15 mouse cellular contexts compared by ENCODE assay signal in the genomic region with DNA sequence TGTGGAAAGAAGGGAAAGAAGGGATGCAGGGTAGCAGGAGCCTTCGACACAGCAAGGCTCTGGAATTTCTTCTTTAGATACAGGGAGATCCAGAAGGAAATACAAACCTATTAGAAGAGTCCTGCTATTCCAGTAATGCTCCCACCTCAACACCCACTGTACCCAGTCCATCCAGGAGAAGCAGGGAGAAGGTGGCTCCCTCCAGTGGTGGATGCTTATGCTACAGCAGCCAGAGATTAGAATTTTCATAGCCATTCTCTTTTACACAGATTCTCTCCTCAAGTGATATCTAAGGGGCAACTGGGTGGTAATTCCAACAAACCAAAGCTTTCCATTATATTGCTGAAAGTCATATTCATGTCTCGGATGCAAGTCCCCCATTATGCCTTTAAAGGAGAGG.
A peak's percentile ranks its signal among the peaks of the same experiment; 100 is the strongest.
DNase-seq lines count a peak whose midpoint lies in the region; ATAC-seq and TF ChIP-seq lines count a peak whose summit lies in the region.
"Had no signal": no experiment of that assay in that cellular context is flagged by ENCODE, and none has a peak within 500 bp of the region (broad histone marks: within the 10 kb centered on the region; RNA-seq: fewer than 3 reads in every experiment).

No protein-coding gene starts in this region.

- TF ChIP-seq CTCF in layer of hippocampus, adult 2 months (conservative IDR thresholded peaks at IDR 0.05), result peak; percentile 64
- peak; percentile 60 for TF ChIP-seq CTCF in midbrain, postnatal 0 days (IDR thresholded peaks at IDR 0.05)
- peak; percentile 54 for TF ChIP-seq CTCF in stomach, postnatal 0 days (IDR thresholded peaks at IDR 0.05; ENCODE audit: low read depth)

- ATAC-seq in cerebellum, adult (ENCODE audit: insufficient number of reproducible peaks, low FRiP score, low TSS enrichment), result no peak
- ATAC-seq in midbrain, postnatal 0 days (ENCODE audit: low FRiP score), result no peak
- no peak for ATAC-seq in midbrain, embryonic 14.5 days (ENCODE audit: low FRiP score, low TSS enrichment)
- no peak for ATAC-seq in stomach, postnatal 0 days (ENCODE audit: low FRiP score, low TSS enrichment)
- ATAC-seq in forebrain, embryonic 11.5 days (replicated peaks; ENCODE audit: low FRiP score), result no peak

- H3K9me3 ChIP-seq in midbrain, postnatal 0 days (ENCODE audit: low read length), result no peaks in the 10 kb centered on the region
- H3K9me3 ChIP-seq in midbrain, embryonic 14.5 days (ENCODE audit: control insufficient read depth, low read length), result no peaks in the 10 kb centered on the region
- no peaks in the 10 kb centered on the region for H3K9me3 ChIP-seq in stomach, postnatal 0 days (ENCODE audit: control insufficient read depth, low read length)
- no peaks in the 10 kb centered on the region for H3K9me3 ChIP-seq in forebrain, embryonic 11.5 days (ENCODE audit: control insufficient read depth, low read length)
- H3K9me3 ChIP-seq: heart, embryonic 13.5 days; liver, embryonic 15.5 days had no signal

- H3K4me1 ChIP-seq in midbrain, postnatal 0 days (ENCODE audit: insufficient read depth, low read length), result no peaks in the 10 kb centered on the region
- no peaks in the 10 kb centered on the region for H3K4me1 ChIP-seq in midbrain, embryonic 14.5 days (ENCODE audit: control insufficient read depth, insufficient read depth, low read length)
- H3K4me1 ChIP-seq in stomach, postnatal 0 days (replicated peaks; ENCODE audit: control insufficient read depth, insufficient read depth), result no peaks in the 10 kb centered on the region
- no peaks in the 10 kb centered on the region for H3K4me1 ChIP-seq in forebrain, embryonic 11.5 days (replicated peaks; ENCODE audit: control insufficient read depth, insufficient read depth, low read length)
- H3K4me1 ChIP-seq: liver, embryonic 15.5 days had no signal

- no peak overlapping the region for H3K9ac ChIP-seq in midbrain, postnatal 0 days (replicated peaks; ENCODE audit: low read length, poor library complexity, severe bottlenecking)
- H3K9ac ChIP-seq in midbrain, embryonic 14.5 days (replicated peaks; ENCODE audit: low read length), result no peak overlapping the region
- no peak overlapping the region for H3K9ac ChIP-seq in stomach, postnatal 0 days (ENCODE audit: low read length)
- no peak overlapping the region for H3K9ac ChIP-seq in forebrain, embryonic 11.5 days (ENCODE audit: low read length)
- H3K9ac ChIP-seq: heart, embryonic 13.5 days; liver, embryonic 15.5 days had no signal

- 82% methylated on average over 2 of the region's 2 CpGs for WGBS in midbrain, postnatal 0 days
- WGBS in midbrain, embryonic 14.5 days, result 88% methylated on average over 2 of the region's 2 CpGs
- WGBS in stomach, postnatal 0 days, result 93% methylated on average over 2 of the region's 2 CpGs
- 85% methylated on average over 2 of the region's 2 CpGs for WGBS in forebrain, embryonic 11.5 days

- no peak overlapping the region for H3K27ac ChIP-seq in layer of hippocampus, adult 2 months
- no peak overlapping the region for H3K27ac ChIP-seq in midbrain, postnatal 0 days (ENCODE audit: low read depth, low read length)
- H3K27ac ChIP-seq in midbrain, embryonic 14.5 days (replicated peaks; ENCODE audit: low read depth, low read length), result no peak overlapping the region
- H3K27ac ChIP-seq in stomach, postnatal 0 days (replicated peaks), result no peak overlapping the region
- no peak overlapping the region for H3K27ac ChIP-seq in forebrain, embryonic 11.5 days (ENCODE audit: low read depth, low read length)
- H3K27ac ChIP-seq: heart, embryonic 13.5 days; liver, embryonic 15.5 days had no signal

- H3K27me3 ChIP-seq in midbrain, postnatal 0 days (ENCODE audit: insufficient read depth, low read length), result no peaks in the 10 kb centered on the region
- no peaks in the 10 kb centered on the region for H3K27me3 ChIP-seq in midbrain, embryonic 14.5 days (ENCODE audit: control insufficient read depth, insufficient read depth, low read length)
- H3K27me3 ChIP-seq in stomach, postnatal 0 days (ENCODE audit: control insufficient read depth, insufficient read depth, low read length), result no peaks in the 10 kb centered on the region
- no peaks in the 10 kb centered on the region for H3K27me3 ChIP-seq in forebrain, embryonic 11.5 days (ENCODE audit: control insufficient read depth, insufficient read depth, low read length)
- H3K27me3 ChIP-seq: heart, embryonic 13.5 days; liver, embryonic 15.5 days had no signal

- no peak overlapping the region for H3K4me3 ChIP-seq in layer of hippocampus, adult 2 months
- no peak overlapping the region for H3K4me3 ChIP-seq in midbrain, postnatal 0 days (ENCODE audit: low read depth, low read length)
- H3K4me3 ChIP-seq in midbrain, embryonic 14.5 days (replicated peaks; ENCODE audit: low read depth, low read length), result no peak overlapping the region
- H3K4me3 ChIP-seq in stomach, postnatal 0 days (ENCODE audit: low read depth, low read length), result no peak overlapping the region
- H3K4me3 ChIP-seq in forebrain, embryonic 11.5 days (ENCODE audit: low read depth, low read length), result no peak overlapping the region
- H3K4me3 ChIP-seq: heart, embryonic 13.5 days; liver, embryonic 15.5 days; myocyte had no signal

- no peaks in the 10 kb centered on the region for H3K36me3 ChIP-seq in midbrain, postnatal 0 days (ENCODE audit: insufficient read depth, low read length)
- H3K36me3 ChIP-seq in midbrain, embryonic 14.5 days (ENCODE audit: control insufficient read depth, insufficient read depth, low read length), result no peaks in the 10 kb centered on the region
- no peaks in the 10 kb centered on the region for H3K36me3 ChIP-seq in stomach, postnatal 0 days (ENCODE audit: control insufficient read depth, insufficient read depth, low read length)
- H3K36me3 ChIP-seq in forebrain, embryonic 11.5 days (ENCODE audit: control insufficient read depth, insufficient read depth, low read length), result no peaks in the 10 kb centered on the region
- H3K36me3 ChIP-seq: heart, embryonic 13.5 days; liver, embryonic 15.5 days had no signal

- TF ChIP-seq EP300 in stomach, postnatal 0 days (optimal IDR thresholded peaks at IDR 0.05), result no peak

- peak; percentile 28 to 58 for DNase-seq in cerebellum, postnatal 14 days
- DNase-seq in layer of hippocampus, adult 2 months (ENCODE audit: low spot score in 2 of 2), result no peak
- DNase-seq in layer of hippocampus, adult 9-11 months, result no peak
- no peak for DNase-seq in midbrain, postnatal 0 days (ENCODE audit: low spot score)
- DNase-seq in midbrain, embryonic 14.5 days, result no peak
- no peak for DNase-seq in stomach, postnatal 0 days (ENCODE audit: low spot score)
- DNase-seq in forebrain, embryonic 11.5 days (ENCODE audit: low spot score), result no peak
- DNase-seq: cerebellum, adult 18-20 months; gastrocnemius, postnatal 14 days; kidney, adult 18-20 months; right cerebral cortex, postnatal 25 days had no signal

- no peak overlapping the region for H3K4me2 ChIP-seq in midbrain, postnatal 0 days (ENCODE audit: low read depth, low read length, poor library complexity, severe bottlenecking)
- no peak overlapping the region for H3K4me2 ChIP-seq in midbrain, embryonic 14.5 days (ENCODE audit: low read length)
- H3K4me2 ChIP-seq in stomach, postnatal 0 days (replicated peaks; ENCODE audit: low read depth), result no peak overlapping the region
- no peak overlapping the region for H3K4me2 ChIP-seq in forebrain, embryonic 11.5 days (ENCODE audit: low read depth, low read length, severe bottlenecking)
- H3K4me2 ChIP-seq: heart, embryonic 13.5 days; liver, embryonic 15.5 days had no signal

Comparison
In these comparisons a context has a peak if more than half of its experiments do, and no peak if none do; other contexts are left out.
1. DNase-seq: peak in cerebellum, postnatal 14 days (2 of 2); none in layer of hippocampus, adult 2 months (0 of 2), layer of hippocampus, adult 9-11 months (single experiment), midbrain, postnatal 0 days (single experiment), midbrain, embryonic 14.5 days (single experiment), stomach, postnatal 0 days (single experiment) and forebrain, embryonic 11.5 days (single experiment).
2. Peak in every context shown above with its lines, with median percentiles within 50 percentile points of each other: CTCF ChIP-seq.